Mouse (Mus musculus): Measurements from ENCODE around the gene Xlr3a. TPM values are rescaled to one million over a fixed set of nuclear protein-coding genes. Genes with fewer than 3 reads are reported as not detected.

Gene Xlr3a
- polyA plus RNA-seq, 2 experiments, result 0.74 to 1.8 TPM

DNA sequence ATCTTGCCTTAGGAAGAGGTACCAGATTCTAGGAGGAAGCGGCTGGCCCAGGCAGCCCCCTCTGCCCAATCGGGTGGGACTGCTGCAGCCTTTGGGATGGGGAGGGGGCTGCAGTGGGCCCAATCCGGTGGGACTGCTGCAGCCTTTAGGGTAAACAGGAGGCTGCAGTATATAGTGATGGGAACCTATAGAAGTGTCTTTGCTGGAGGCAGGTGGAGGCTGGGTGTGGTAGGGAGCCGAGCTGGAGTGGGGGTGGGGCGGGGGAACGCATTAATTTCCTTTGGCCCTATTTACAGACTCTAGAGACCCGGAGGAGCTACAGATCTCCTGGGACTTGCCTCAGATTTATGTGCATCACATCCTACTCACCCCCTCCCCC, 32.5 kb downstream of the Xlr3a start, which contains the start of gene Pnma3:
Gene Pnma3, plus strand, starts transcription at position 373 of the 379 bp plus-strand sequence.
- no peaks in the 10 kb centered on the region for H3K4me1 ChIP-seq (replicated peaks; ENCODE audit: control insufficient read depth in 2 of 2, insufficient read depth in 2 of 2, low read length in 1 of 2)
- WGBS (ENCODE audit: insufficient replicate concordance), result 27% methylated on average over 7 of the region's 7 CpGs
- no peak within 1 kb of the TSS for H3K27ac ChIP-seq
- no peak within 1 kb of the TSS for H3K4me2 ChIP-seq (ENCODE audit: low read depth)
- TF ChIP-seq CTCF (IDR thresholded peaks at IDR 0.05; ENCODE audit: low read depth), result no peak
- no peak for TF ChIP-seq EP300 (IDR thresholded peaks at IDR 0.05; ENCODE audit: low read depth)
- no peak within 1 kb of the TSS for H3K9ac ChIP-seq (replicated peaks)
- H3K4me3 ChIP-seq (ENCODE audit: insufficient read depth in 1 of 2, low read depth in 2 of 2, low read length in 2 of 2), result no peak within 1 kb of the TSS
- no peaks in the 10 kb centered on the region for H3K36me3 ChIP-seq (replicated peaks; ENCODE audit: control insufficient read depth, insufficient read depth, low read depth)
- no peaks in the 10 kb centered on the region for H3K27me3 ChIP-seq (ENCODE audit: control insufficient read depth, insufficient read depth, low read length)
- no peak for ATAC-seq (ENCODE audit: insufficient read depth)
- no peaks in the 10 kb centered on the region for H3K9me3 ChIP-seq (ENCODE audit: control insufficient read depth, low read length)
- DNase-seq (ENCODE audit: low read depth in 3 of 3, low spot score in 3 of 3), result no peak

DNA sequence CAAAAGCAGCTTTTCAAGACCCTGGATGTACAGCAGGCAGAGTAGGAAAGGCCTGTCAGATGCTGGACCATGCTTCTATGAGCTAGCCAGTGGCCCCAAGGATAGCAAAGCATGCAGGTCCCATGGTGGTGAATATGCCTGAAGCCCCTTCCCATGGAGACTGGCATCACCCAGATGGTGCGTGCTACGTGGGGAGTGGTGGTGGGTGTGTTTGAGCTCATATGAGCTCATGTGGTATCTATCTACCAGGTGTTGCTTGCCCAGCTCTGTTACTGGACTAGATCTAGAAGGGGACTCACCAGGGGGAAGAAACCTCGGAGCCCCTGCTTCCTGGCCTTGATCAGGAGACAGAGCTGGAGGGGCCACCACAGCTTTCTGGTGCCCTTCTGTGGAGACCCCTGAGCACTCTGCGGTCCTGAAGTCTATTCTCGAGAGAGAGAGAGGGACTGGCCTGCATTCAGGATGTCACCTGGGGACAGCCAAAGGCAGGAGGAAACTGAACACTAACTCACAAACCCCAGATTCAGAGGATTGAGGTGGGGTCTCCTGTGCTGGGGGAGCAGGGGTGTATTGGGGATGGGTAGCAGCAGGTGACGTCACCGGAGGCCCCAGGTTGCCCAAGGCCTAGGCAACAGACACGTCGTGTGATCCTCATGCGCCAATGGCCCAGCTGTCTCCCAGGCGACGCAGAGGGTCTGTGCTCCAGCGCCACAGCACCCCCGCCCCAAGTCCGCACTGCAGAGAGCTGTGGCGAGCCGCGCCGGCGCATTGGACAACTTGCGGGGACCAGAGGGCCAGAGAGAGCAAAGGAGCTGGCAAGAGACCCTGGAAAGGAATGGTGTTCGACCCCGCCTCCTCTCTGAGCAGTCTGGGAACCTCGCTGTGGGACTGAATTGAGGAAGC, 33.1 kb downstream of the Xlr3a start:
- Histone ChIP-seq H3K36me3 (replicated peaks; ENCODE audit: control insufficient read depth, insufficient read depth, low read depth) (no peaks in the 10 kb centered on the region), H3K9me3 (ENCODE audit: control insufficient read depth, low read length) (no peaks in the 10 kb centered on the region), H3K27me3 (ENCODE audit: control insufficient read depth, insufficient read depth, low read length) (no peaks in the 10 kb centered on the region), H3K27ac (no peak overlapping the region), H3K4me3 (ENCODE audit: insufficient read depth in 1 of 2, low read depth in 2 of 2, low read length in 2 of 2) (no peak overlapping the region), H3K4me1 (replicated peaks; ENCODE audit: control insufficient read depth in 2 of 2, insufficient read depth in 2 of 2, low read length in 1 of 2) (no peaks in the 10 kb centered on the region), H3K4me2 (ENCODE audit: low read depth) (no peak overlapping the region), H3K9ac (replicated peaks) (no peak overlapping the region)
- ATAC-seq (ENCODE audit: insufficient read depth) (no peak), DNase-seq (ENCODE audit: low read depth in 3 of 3, low spot score in 3 of 3) (no peak)
- WGBS (ENCODE audit: insufficient replicate concordance), result 31% methylated on average over 24 of the region's 24 CpGs
- TF ChIP-seq CTCF (IDR thresholded peaks at IDR 0.05; ENCODE audit: low read depth) (no peak), EP300 (IDR thresholded peaks at IDR 0.05; ENCODE audit: low read depth) (no peak)

DNA sequence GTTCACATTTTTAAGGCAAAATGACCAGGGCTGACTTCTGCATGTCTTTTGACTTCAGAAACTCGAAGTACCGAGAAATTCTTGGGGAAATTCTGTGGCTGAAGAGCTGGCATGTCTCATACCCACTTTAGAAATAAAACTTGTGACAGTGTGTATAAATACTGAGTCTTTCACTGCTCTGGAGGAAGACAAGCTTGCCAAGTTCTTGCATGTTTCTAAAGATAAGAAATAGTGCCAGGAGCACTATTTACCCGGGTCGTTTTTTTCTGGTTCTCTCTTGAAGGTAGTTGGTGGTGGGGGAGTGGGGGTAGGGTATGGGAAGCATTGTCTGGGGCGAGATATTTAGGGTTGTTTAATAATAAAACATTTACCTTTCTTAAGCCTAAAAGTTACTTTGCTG, 34.6 kb downstream of the Xlr3a start:
- DNase-seq (ENCODE audit: low read depth in 3 of 3, low spot score in 3 of 3) (no peak), ATAC-seq (ENCODE audit: insufficient read depth) (no peak)
- WGBS (ENCODE audit: insufficient replicate concordance), result 37% methylated on average over 5 of the region's 5 CpGs
- Histone ChIP-seq H3K9ac (replicated peaks) (no peak overlapping the region), H3K27ac (no peak overlapping the region), H3K4me2 (ENCODE audit: low read depth) (no peak overlapping the region), H3K27me3 (ENCODE audit: control insufficient read depth, insufficient read depth, low read length) (no peaks in the 10 kb centered on the region), H3K9me3 (ENCODE audit: control insufficient read depth, low read length) (no peaks in the 10 kb centered on the region), H3K36me3 (replicated peaks; ENCODE audit: control insufficient read depth, insufficient read depth, low read depth) (no peaks in the 10 kb centered on the region), H3K4me3 (ENCODE audit: insufficient read depth in 1 of 2, low read depth in 2 of 2, low read length in 2 of 2) (no peak overlapping the region), H3K4me1 (replicated peaks; ENCODE audit: control insufficient read depth in 2 of 2, insufficient read depth in 2 of 2, low read length in 1 of 2) (no peaks in the 10 kb centered on the region)
- no peak for TF ChIP-seq EP300 (IDR thresholded peaks at IDR 0.05; ENCODE audit: low read depth)
- no peak for TF ChIP-seq CTCF (IDR thresholded peaks at IDR 0.05; ENCODE audit: low read depth)

DNA sequence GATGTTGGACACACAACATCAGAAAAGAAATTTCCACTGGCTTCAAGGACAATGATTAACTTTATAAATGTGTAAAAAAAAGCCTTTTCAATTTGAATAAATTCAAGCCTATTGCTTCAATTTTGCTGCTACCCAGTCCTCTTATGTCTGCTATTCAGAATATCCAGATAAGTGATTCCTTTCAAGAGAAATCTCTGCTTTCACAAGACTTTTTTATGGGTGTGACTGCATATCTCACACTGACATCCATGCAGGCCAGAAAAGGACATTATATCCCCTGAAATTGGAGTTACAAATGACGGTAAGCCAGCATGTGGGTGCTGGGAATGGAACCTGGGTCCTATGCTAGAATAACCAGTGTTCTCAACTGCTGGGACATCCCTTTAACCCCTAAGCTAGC, 35.4 kb downstream of the Xlr3a start:
- ATAC-seq (ENCODE audit: insufficient read depth) (no peak), DNase-seq (ENCODE audit: low read depth in 3 of 3, low spot score in 3 of 3) (no peak)
- Histone ChIP-seq H3K27me3 (ENCODE audit: control insufficient read depth, insufficient read depth, low read length) (no peaks in the 10 kb centered on the region), H3K4me3 (ENCODE audit: insufficient read depth in 1 of 2, low read depth in 2 of 2, low read length in 2 of 2) (no peak overlapping the region), H3K9me3 (ENCODE audit: control insufficient read depth, low read length) (no peaks in the 10 kb centered on the region), H3K36me3 (replicated peaks; ENCODE audit: control insufficient read depth, insufficient read depth, low read depth) (no peaks in the 10 kb centered on the region), H3K27ac (no peak overlapping the region), H3K4me2 (ENCODE audit: low read depth) (no peak overlapping the region), H3K4me1 (replicated peaks; ENCODE audit: control insufficient read depth in 2 of 2, insufficient read depth in 2 of 2, low read length in 1 of 2) (no peaks in the 10 kb centered on the region), H3K9ac (replicated peaks) (no peak overlapping the region)
- WGBS (ENCODE audit: insufficient replicate concordance), result 32% methylated on average over 1 of the region's 1 CpGs
- TF ChIP-seq EP300 (IDR thresholded peaks at IDR 0.05; ENCODE audit: low read depth) (no peak), CTCF (IDR thresholded peaks at IDR 0.05; ENCODE audit: low read depth) (no peak)

DNA sequence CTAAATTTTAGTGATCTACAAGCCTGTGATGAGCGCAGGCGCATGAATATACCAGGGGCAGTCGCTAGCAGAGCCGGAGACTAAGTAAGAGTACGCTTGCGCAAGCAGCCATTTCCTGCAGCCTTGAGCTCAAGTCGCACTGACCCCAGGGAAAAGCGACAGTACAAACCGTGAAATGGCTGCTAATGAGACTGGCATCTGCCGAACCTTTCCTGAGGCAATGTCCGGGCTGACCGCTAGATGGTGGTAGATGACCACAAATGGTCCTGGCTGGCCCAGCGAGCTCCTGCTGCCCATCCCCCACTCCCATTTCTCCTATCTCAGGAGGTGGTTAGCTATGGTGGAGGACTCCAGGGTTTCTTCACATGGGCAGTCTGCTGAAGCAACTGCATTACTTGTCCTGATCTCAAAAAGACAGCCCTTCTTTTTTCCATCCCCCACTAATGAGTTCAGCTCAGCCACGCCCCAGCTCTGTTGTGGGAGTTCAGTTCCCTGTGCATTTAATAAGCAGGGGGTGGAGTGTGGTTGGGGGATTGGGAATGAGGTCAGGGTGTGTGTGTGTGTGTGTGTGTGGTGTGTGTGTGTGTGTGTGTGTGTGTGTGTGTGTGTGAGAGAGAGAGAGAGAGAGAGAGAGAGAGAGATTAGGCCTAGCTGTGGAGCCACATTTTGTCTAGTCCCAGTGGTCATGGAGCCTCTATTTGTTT, 42.9 kb downstream of the Xlr3a start:
- DNase-seq (ENCODE audit: low read depth in 3 of 3, low spot score in 3 of 3), result peak; percentile 53 to 60 (median 58)
- Histone ChIP-seq H3K4me2 (ENCODE audit: low read depth) (peak overlapping the region; percentile 11; the same call in 1 of the 2 replicates), H3K27me3 (ENCODE audit: control insufficient read depth, insufficient read depth, low read length) (no peaks in the 10 kb centered on the region), H3K4me1 (replicated peaks; ENCODE audit: control insufficient read depth in 2 of 2, insufficient read depth in 2 of 2, low read length in 1 of 2) (no peaks in the 10 kb centered on the region), H3K36me3 (replicated peaks; ENCODE audit: control insufficient read depth, insufficient read depth, low read depth) (no peaks in the 10 kb centered on the region), H3K9me3 (ENCODE audit: control insufficient read depth, low read length) (no peaks in the 10 kb centered on the region), H3K9ac (replicated peaks) (no peak overlapping the region), H3K27ac (no peak overlapping the region), H3K4me3 (ENCODE audit: insufficient read depth in 1 of 2, low read depth in 2 of 2, low read length in 2 of 2) (no peak overlapping the region)
- WGBS (ENCODE audit: insufficient replicate concordance), result 18% methylated on average over 14 of the region's 14 CpGs
- ATAC-seq (ENCODE audit: insufficient read depth), result peak; percentile 75
- TF ChIP-seq CTCF (IDR thresholded peaks at IDR 0.05; ENCODE audit: low read depth), result peak; percentile 92
- TF ChIP-seq EP300 (IDR thresholded peaks at IDR 0.05; ENCODE audit: low read depth), result no peak

Measured in liver, embryonic 14.5 days (tissue).